Mouse (Mus musculus) myocyte (in vitro differentiated cells): ENCODE data around the gene Als2cl. TPM values are rescaled to one million over a fixed set of nuclear protein-coding genes. Genes with fewer than 3 reads are reported as not detected.

ENCODE experiments used
- H3K27me3 ChIP-seq: one replicate; pipeline ENCODE4 v1.6.1; 2011; ENCODE audit not compliant: control insufficient read depth, insufficient read depth, insufficient read length
- H3K36me3 ChIP-seq: one replicate; pipeline ENCODE4 v1.6.1; 2011; ENCODE audit not compliant: control insufficient read depth, insufficient read depth
- H3K4me2 ChIP-seq: one replicate; pipeline ENCODE4 v1.6.1; 2011; ENCODE audit warnings: low read depth, control low read depth
- H3K4me3 ChIP-seq: one replicate; pipeline ENCODE4 v1.5.1; 2011; ENCODE audit warnings: mild to moderate bottlenecking, control low read depth, moderate library complexity
- H3K79me2 ChIP-seq: one replicate; pipeline ENCODE4 v1.6.1; 2011; ENCODE audit not compliant: control insufficient read depth, insufficient read depth
- H3ac ChIP-seq: one replicate; pipeline ENCODE4 v1.6.1; 2011; ENCODE audit not compliant: control insufficient read depth, insufficient read length
- CEBPB ChIP-seq: IDR thresholded peaks from 2 replicates; pipeline ENCODE4 v1.6.1; 2011; ENCODE audit warnings: mild to moderate bottlenecking, moderate library complexity; ENCODE audit not compliant: poor library complexity, insufficient read depth, severe bottlenecking
- E2F4 ChIP-seq: IDR thresholded peaks from one replicate; pipeline ENCODE4 v1.6.1; 2011; ENCODE audit warnings: mild to moderate bottlenecking, control low read depth, moderate library complexity; ENCODE audit not compliant: insufficient read depth
- MAX ChIP-seq: IDR thresholded peaks from one replicate; pipeline ENCODE4 v1.6.1; 2011; ENCODE audit warnings: low read depth, mild to moderate bottlenecking, control low read depth
- MYOD1 ChIP-seq, 3 experiments: IDR thresholded peaks; one replicate each; pipeline ENCODE4 v1.6.1; 2011; ENCODE audit warnings: control low read depth in 2 of 3, low read depth in 2 of 3, mild to moderate bottlenecking in 2 of 3, moderate library complexity in 1 of 3; ENCODE audit not compliant: insufficient read length in 2 of 3, control insufficient read depth in 1 of 3
- MYOG ChIP-seq, 3 experiments: IDR thresholded peaks; one replicate each; pipeline ENCODE4 v1.6.1; 2011; ENCODE audit warnings: control low read depth in 2 of 3, low read depth in 2 of 3, mild to moderate bottlenecking in 2 of 3; ENCODE audit not compliant: insufficient read length in 2 of 3, control insufficient read depth in 1 of 3, insufficient read depth in 1 of 3
- POLR2A ChIP-seq: IDR thresholded peaks from one replicate; pipeline ENCODE4 v1.6.1; 2011; ENCODE audit warnings: low read depth, mild to moderate bottlenecking, control low read depth, moderate library complexity; ENCODE audit not compliant: insufficient read length
- POLR2AphosphoS2 ChIP-seq: IDR thresholded peaks from one replicate; pipeline ENCODE4 v1.6.1; 2011; ENCODE audit warnings: low read depth, control low read depth; ENCODE audit not compliant: insufficient read length
- REST ChIP-seq: IDR thresholded peaks from one replicate; pipeline ENCODE4 v1.6.1; 2011; ENCODE audit warnings: mild to moderate bottlenecking, control low read depth, moderate library complexity; ENCODE audit not compliant: insufficient read depth, insufficient read length
- SRF ChIP-seq: IDR thresholded peaks from one replicate; pipeline ENCODE4 v1.6.1; 2011; ENCODE audit warnings: low read depth; ENCODE audit not compliant: control insufficient read depth, insufficient read length
- TCF12 ChIP-seq: IDR thresholded peaks from one replicate; pipeline ENCODE4 v1.6.1; 2011; ENCODE audit warnings: mild to moderate bottlenecking, control low read depth; ENCODE audit not compliant: poor library complexity, insufficient read depth, severe bottlenecking
- TCF3 ChIP-seq: IDR thresholded peaks from one replicate; pipeline ENCODE4 v1.6.1; 2011; ENCODE audit warnings: low read depth, control low read depth; ENCODE audit not compliant: insufficient read length
- USF1 ChIP-seq: IDR thresholded peaks from one replicate; pipeline ENCODE4 v1.6.1; 2011; ENCODE audit warnings: low read depth, mild to moderate bottlenecking, control low read depth, moderate library complexity
- polyA plus RNA-seq: library from polyadenylated mRNA; unstranded; fragments of >200 nt; fragmentation: generic; extraction: Trizol; gene quantifications from one replicate; pipeline ENCODE4 v1.2.1, GENCODE M21; 2012; ENCODE audit warnings: missing spikeins

Gene Als2cl
- polyA plus RNA-seq, 1 experiment, result 2.5 TPM

- TF ChIP-seq CEBPB, result no peak
- TF ChIP-seq MYOG (IDR thresholded peaks at IDR 0.05; ENCODE audit: control insufficient read depth in 1 of 3, insufficient read depth in 1 of 3, insufficient read length in 2 of 3, low read depth in 2 of 3), result no peak
- no peak for TF ChIP-seq REST
- no peak for TF ChIP-seq POLR2A
- TF ChIP-seq MYOD1 (IDR thresholded peaks at IDR 0.05; ENCODE audit: control insufficient read depth in 1 of 3, insufficient read length in 2 of 3, low read depth in 2 of 3), result no peak
- TF ChIP-seq E2F4, result no peak
- no peak for TF ChIP-seq USF1
- TF ChIP-seq TCF3, result no peak
- TF ChIP-seq TCF12, result no peak
- no peak for TF ChIP-seq SRF
- no peak for TF ChIP-seq POLR2AphosphoS2
- TF ChIP-seq MAX, result no peak
- no peak overlapping the region for H3K4me2 ChIP-seq
- H3K27me3 ChIP-seq, result peaks cover 12% of the 10 kb centered on the region
- H3ac ChIP-seq, result no peak overlapping the region
- H3K4me3 ChIP-seq, result no peak overlapping the region
- no peaks in the 10 kb centered on the region for H3K79me2 ChIP-seq
- no peaks in the 10 kb centered on the region for H3K36me3 ChIP-seq
These were observed 5.7 kb upstream of the Als2cl start for GRCm38 (mm10) chr9:110873681-110874659.

GRCm38 (mm10) chr9:110874660-110875191 is 4.9 kb upstream of the Als2cl start:
- Histone ChIP-seq H3ac (no peak overlapping the region), H3K27me3 (peaks cover 16% of the 10 kb centered on the region), H3K4me2 (no peak overlapping the region), H3K36me3 (no peaks in the 10 kb centered on the region), H3K4me3 (no peak overlapping the region), H3K79me2 (no peaks in the 10 kb centered on the region)
- no peak for TF ChIP-seq REST
- TF ChIP-seq MYOG (IDR thresholded peaks at IDR 0.05; ENCODE audit: control insufficient read depth in 1 of 3, insufficient read depth in 1 of 3, insufficient read length in 2 of 3, low read depth in 2 of 3), result peak in 2 of 3 experiments; percentile 26 to 64
- peak in 1 of 3 experiments; percentile 57 for TF ChIP-seq MYOD1 (IDR thresholded peaks at IDR 0.05; ENCODE audit: control insufficient read depth in 1 of 3, insufficient read length in 2 of 3, low read depth in 2 of 3)

GRCm38 (mm10) chr9:110875288-110875695 is 4.4 kb upstream of the Als2cl start:
- H3K27me3 ChIP-seq, result peaks cover 22% of the 10 kb centered on the region
- TF ChIP-seq MYOD1 (IDR thresholded peaks at IDR 0.05; ENCODE audit: control insufficient read depth in 1 of 3, insufficient read length in 2 of 3, low read depth in 2 of 3) (no peak), SRF (no peak), USF1 (no peak), REST (no peak), CEBPB (no peak), MAX (no peak), POLR2AphosphoS2 (no peak), TCF12 (no peak), MYOG (IDR thresholded peaks at IDR 0.05; ENCODE audit: control insufficient read depth in 1 of 3, insufficient read depth in 1 of 3, insufficient read length in 2 of 3, low read depth in 2 of 3) (no peak), TCF3 (no peak), POLR2A (no peak), E2F4 (no peak)
- H3K79me2 ChIP-seq, result no peaks in the 10 kb centered on the region
- no peaks in the 10 kb centered on the region for H3K36me3 ChIP-seq
- H3ac ChIP-seq, result no peak overlapping the region
- H3K4me3 ChIP-seq, result no peak overlapping the region
- no peak overlapping the region for H3K4me2 ChIP-seq

GRCm38 (mm10) chr9:110877353-110877752 is 2.3 kb upstream of the Als2cl start:
- Histone ChIP-seq H3K36me3 (no peaks in the 10 kb centered on the region), H3K27me3 (peaks cover 22% of the 10 kb centered on the region), H3K4me3 (no peak overlapping the region)

GRCm38 (mm10) chr9:110877888-110878287 is 1.8 kb upstream of the Als2cl start:
- Histone ChIP-seq H3K36me3 (no peaks in the 10 kb centered on the region), H3ac (no peak overlapping the region), H3K4me2 (no peak overlapping the region), H3K79me2 (no peaks in the 10 kb centered on the region), H3K4me3 (no peak overlapping the region), H3K27me3 (peaks cover 20% of the 10 kb centered on the region)
- TF ChIP-seq MYOG (IDR thresholded peaks at IDR 0.05; ENCODE audit: control insufficient read depth in 1 of 3, insufficient read depth in 1 of 3, insufficient read length in 2 of 3, low read depth in 2 of 3), result peak in 2 of 3 experiments; percentile 6 to 64
- TF ChIP-seq MYOD1 (IDR thresholded peaks at IDR 0.05; ENCODE audit: control insufficient read depth in 1 of 3, insufficient read length in 2 of 3, low read depth in 2 of 3), result peak in 1 of 3 experiments; percentile 67
- no peak for TF ChIP-seq TCF12

More at GRCm38 (mm10) chr9:110877353-110877752, 2.3 kb upstream of the Als2cl start:
- no peak overlapping the region for H3ac ChIP-seq
- TF ChIP-seq POLR2A (no peak), MAX (no peak), SRF (no peak), TCF12 (no peak), TCF3 (no peak), MYOG (IDR thresholded peaks at IDR 0.05; ENCODE audit: control insufficient read depth in 1 of 3, insufficient read depth in 1 of 3, insufficient read length in 2 of 3, low read depth in 2 of 3) (no peak)
- no peaks in the 10 kb centered on the region for H3K79me2 ChIP-seq
- no peak overlapping the region for H3K4me2 ChIP-seq
